Mouse (Mus musculus) cerebellum, adult (tissue): ENCODE measurements around the gene Sash1.

Source experiments
- ATAC-seq: cut with Nextera tagmentation; 2 replicates; pipeline ENCODE4 v1.9.2; 2017; ENCODE audit warnings: mild to moderate bottlenecking, moderate library complexity, mixed read lengths; ENCODE audit not compliant: insufficient number of reproducible peaks, low FRiP score, low TSS enrichment

The Sash1 gene

DNA sequence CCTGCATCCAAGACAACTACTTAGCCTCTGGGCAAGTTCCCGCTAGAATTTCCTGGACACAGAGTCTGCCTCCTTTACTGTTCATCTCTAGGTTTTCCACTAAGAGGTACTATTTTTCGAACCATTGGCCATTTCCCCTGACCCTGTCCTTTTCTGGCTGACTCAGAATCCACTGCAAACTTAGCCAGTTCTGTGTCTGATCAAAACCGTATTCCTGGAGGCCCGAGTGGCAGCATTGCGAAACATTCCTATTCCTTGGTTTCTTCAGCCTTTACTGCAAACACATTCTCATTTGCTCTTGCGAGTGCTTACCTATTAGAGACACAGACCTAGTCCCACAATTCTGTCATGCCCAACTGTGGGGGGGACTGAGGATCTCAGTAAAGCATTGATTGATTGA, 17.2 kb upstream of the Sash1 start:
- ATAC-seq = no peak

DNA sequence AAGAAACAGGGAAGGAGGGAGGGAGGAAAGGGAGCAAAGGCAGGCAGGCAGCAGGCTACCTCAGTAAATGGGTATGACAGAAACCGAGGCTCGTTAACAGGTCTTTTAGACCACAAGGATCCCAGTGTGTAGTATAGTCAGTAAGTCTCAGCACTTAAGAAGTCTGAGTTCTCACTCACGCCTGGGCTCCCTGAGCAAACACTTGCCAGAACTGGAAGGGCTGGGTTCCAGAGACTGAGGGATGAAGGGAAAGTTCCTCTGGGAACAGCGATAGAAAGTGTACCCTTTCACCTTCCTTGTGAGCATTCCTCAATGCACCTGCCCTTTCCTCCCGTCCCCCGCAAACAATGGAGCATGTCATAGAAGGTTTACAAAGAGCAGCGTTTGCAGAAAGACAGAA, 16.5 kb upstream of the Sash1 start:
- ATAC-seq = no peak

DNA sequence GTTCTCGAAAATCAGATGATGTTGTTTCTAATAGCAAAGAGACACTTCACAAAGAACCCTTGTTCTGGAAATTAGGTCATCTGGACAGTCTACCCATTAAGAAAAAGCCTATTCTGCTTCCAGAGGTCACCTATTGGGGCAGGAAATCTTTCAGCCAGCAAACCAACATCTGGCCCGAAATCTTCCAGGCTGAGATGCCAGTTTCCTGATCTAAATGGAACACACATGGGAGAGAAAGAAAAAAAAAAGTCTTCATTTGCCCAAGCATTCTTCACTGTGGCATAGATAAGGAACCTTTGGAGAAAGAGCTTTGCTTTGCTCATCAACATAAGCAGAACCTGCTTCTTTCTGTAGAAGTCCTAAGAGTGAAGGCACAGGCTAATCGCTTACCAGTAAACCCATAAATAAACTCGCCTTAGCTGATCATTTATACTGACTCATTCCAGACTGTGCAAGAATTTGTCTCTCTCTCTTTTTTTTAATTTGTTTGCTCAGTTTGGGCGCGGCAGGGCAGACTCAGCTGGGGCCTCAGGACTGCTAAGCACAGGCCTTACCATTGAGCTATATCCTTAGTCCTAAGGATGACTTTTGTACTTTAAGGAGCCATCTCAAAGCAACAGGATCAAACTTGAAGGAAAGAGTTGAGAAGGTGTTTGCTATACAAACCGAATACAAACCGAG, 13.1 kb upstream of the Sash1 start:
- ATAC-seq = no peak

DNA sequence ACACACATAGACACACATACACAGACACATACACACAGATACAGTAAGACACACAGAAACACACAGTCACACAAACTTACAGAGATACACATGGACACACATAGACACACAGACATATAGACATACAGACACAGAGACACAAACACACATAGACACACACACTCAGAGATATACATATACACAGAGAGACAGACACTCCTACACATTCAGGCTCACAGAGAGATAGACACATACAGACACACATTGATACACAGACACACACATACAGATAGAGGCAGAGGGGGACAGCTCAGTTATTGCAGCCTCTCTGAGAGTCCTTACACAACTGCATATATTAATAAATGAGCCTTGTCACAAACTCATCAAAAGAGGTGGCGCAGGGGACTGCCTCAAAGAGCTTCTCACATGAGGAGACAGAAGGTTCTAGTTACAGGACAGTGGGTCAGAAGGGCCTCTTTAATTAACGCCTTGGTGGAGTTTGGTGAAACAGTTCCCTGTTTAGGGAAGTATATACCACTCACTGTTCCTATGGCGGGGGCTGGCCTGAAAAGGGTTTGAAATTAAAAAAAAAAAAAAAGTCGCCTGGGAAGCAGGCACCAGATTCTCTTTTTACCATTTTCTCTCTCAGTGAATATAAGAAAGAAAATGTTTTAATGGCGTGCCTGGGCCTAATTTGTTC, 12.4 kb upstream of the Sash1 start:
- ATAC-seq = no peak

DNA sequence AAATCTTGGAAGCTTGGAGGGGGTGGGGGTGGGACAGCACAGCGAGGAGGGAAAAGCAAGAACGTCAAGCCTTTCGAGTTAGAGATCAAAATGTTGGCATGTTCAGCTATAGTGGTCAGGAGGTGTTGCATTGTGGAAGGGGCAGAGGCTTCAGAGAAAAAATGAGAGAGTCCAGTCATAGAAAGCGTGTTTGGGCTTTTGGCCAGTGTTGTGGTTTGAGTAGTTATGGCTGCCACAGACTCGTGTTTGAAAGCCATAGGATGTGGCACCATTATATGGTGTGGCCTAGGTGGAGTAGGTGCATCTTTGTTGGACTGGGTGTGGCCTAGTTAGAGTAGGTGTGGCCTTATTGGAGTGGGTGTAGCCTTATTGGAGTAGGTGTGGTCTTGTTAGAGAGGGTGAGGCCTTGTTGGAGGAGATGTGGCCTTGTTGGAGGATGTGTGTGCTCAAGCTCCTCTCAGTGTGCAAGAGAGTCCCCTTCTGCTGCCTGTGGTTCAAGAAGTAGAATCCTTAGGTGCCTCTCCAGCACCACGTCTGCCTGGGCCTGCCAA, 9.2 kb upstream of the Sash1 start:
- ATAC-seq = no peak

DNA sequence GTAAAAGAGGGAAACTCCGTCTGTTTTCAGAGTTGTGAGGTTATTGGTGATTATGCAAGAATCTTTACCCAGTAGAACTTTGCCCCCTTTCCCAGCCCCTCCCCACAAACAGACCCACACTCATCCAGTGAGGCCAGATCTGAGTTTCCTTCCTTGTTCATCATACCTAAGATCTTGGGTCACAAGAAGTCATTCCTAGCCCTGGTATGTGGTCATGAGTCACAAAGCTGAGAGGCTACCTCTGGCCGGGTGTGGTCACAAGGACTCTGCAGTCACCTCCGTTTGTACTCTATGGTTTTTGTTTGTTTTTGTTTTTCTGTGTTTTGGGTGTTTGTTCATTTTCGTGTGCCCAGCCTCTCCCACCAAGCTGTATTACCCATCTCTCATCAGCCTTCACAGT, 4.6 kb upstream of the Sash1 start:
- no peak for ATAC-seq

DNA sequence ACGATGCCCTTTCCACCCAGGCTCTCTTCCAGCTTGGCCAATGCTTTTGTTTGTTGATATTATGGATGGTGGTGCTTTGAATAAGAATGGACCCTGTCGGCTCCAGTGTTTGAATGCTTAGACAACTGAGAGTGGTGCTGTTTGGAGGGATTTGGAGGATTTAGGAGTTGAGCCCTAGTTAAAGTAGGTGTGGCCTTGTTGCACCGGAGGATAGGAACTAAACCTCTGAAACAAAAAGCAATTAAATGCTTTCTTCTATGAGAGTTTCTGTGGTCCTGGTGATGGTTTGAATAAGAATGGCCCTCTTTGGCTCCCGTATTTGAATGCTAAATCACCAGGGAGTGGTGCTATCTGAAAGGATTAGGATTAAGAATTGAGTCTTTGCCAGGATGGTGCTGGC, 3.5 kb upstream of the Sash1 start:
- no peak for ATAC-seq

DNA sequence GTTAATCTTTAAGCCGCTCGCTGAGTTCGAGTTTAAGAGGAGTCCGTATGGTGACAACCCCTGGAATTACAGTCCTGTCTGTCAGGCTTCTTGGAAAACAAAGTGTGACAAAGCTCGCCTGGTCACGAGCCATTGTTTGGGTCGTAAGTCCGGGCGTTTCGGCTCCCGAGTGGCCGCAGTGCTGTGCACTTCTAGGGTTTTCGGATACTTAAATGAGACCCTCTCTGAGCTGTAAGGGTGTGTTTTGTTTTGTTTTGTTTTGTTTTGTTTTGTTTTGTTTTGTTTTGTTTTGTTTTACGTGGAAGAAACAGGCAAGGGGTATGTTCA, 621 bp upstream of the Sash1 start:
- ATAC-seq = no peak

DNA sequence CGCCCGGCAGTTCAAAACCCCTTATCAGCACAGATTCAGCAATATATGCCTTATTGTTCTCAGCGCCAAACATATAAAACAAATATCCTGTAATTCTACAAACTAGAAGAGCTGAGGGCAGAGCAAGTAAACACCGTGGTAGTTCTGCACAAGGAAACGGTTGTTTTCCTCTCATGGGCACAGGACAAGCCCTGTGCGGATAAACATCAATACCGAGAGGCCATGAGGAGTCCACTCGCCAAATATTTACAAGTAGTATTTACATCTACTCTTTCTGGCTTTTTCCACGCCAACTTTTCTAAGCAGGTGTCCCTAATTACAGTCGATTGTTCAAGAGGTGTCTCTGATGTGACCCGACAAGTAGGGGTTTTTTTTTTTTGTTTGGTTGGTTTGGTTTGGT, 669 bp downstream of the Sash1 start:
- no peak for ATAC-seq

DNA sequence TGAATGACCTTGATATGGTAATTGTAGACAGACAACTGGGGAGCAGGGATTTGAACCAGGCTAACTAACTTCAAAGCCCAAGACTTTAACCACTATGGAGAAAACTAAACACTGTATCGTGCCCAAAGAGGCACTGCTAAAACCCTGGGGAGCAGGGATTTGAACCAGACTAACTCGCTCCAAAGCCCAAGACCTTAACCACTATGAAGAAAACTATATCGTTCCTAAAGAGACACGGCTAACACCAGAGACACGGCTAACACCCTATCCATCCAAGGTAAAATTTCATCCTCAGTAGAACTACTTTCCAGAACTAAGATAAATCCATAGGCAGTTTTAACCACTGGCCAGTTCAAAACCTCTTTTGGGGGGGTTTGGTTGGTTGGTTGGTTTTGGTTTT, 1.3 kb downstream of the Sash1 start:
- no peak for ATAC-seq

DNA sequence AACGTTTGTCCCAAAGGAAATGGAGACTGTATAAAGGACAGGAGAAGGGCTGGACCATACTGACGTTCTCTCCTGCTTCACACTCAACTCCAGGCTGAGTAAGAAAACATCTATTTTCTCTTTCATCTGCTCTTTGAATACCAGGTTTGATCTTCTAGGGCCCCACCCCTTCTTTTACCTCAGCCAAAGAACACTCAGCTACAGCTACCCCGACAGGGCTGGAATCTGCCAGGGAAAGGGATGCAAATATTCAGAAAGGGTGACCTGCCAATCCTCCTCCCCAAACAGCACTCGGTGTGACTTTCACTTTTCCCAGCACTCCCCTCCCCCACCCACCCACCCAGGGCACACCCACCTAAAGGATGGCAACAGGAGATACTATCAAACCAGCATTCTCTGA, 2.2 kb downstream of the Sash1 start:
- ATAC-seq = no peak

DNA sequence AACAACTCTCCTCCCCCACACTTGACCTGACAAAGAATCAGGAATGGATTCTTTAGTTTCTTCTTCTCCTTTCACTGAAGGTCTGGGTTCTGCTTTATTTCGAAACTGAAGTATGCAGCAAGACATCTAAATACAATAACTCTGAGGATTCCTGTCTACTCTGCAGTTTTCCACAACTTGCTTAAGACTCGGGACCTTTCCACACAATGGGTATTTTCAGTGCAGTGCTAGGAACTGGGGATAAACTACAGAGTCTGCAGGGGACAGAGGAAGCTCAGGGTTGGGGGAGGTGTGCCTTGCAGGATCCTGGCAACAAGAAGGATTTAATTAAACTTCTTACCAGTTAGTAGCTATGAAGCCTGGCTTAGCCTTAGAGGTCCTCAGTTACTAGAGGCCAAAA, 4.1 kb downstream of the Sash1 start:
- no peak for ATAC-seq

DNA sequence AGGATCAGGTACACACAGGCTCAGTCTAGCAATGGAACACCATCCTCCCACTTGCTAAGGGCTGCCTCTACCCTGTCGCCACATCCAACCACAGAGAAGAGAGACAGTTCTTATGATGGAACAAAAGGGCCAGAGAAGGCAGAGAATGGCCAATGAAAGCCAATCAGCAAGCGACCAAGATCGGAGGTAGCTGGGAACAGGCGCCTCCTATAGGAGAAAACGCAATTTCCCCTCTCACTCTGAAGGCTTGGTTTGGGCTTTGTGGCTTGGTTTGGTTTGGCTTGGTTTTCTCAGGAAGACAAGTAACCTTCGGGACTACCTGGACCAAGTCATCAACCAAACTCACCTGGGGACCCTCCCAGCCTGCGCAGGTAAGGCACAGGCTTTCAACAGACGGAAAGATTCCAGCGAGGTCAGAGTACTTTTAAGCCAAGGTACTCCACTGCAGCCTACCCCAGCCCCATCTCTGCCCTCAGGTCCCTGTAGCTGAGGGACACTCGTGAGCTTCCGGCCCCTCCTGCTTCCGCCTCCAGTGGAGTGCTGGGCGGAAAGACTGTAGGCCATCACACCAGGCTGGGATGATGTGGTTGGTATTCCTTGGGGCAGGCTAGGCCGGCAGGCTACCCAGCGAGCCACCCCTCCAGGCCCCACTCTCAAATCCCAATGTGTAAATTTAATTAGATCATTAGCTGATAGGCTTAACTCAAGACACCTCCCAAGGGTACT, 4.8 kb downstream of the Sash1 start:
- ATAC-seq = no peak

DNA sequence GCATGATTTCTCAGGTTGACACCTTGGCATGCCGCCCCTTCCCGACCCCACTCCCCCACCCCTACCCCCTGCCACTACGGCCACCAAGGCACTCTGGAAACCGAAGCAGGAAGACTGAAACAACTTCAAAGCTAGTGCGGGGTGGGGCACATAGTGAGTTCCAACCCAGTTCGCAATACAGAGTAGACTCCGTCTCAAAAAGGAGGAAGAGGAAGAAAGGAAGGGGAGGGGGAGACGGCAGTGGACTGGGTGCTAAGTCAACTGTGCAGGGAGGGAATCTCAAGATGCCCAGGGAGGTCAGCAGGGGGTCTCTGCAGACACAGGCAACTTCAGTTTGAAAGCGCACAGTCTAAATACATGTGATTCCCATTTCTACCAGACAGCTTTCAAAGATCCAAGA, 7.0 kb downstream of the Sash1 start:
- ATAC-seq = no peak

DNA sequence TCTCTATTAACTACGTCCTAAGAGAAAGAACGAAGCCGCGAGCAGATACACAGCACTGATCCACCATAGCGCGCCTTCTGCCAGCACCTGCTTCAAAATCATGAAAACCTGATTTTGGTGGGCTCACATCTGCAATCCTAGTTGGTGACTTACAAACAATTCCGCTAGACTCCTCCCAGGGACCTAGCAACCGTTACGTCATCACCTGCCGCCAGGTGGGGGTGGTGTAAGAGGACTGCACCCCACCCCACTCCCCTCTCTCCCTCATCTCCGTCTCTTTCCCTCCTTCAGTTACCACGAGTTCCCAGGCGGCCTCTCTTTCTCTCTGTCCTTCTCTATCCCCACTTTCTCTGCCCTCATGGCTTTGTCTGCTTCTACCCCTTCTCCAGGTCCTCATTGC, 7.5 kb downstream of the Sash1 start:
- no peak for ATAC-seq

DNA sequence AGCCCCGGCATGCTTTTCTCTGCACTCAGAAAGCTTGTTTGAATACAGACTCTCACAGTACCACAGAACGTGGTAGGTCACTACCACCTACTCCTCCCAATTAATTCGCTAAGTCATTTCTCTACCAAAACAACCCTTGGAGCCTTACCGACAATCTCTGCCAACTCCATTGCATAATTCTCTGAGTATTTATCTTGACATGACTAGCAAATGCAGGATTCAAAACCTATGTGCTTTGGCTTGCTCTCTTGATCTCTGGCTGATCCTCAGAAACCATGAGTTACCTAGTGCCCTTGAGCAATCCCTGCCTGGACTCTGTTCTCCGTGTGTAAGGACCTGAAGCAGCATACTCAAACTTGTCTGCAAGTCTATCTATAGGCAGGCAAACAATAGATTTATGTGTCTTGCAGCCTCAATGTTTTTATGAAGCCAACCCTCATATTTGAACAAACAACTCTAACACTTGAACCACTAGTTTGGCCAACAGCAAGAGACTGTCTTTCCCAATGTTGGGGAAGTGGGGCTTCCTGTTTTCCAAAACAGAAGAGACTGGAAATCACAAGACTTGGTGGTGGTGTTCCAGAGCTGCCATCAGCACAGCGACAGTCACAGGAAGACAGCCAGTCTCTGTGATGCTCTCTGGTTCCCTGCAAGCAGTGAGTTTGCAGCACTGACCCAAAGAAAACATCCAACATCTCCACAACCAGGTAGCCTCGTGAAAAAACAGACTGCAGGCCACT, 12.1 kb downstream of the Sash1 start:
- no peak for ATAC-seq

DNA sequence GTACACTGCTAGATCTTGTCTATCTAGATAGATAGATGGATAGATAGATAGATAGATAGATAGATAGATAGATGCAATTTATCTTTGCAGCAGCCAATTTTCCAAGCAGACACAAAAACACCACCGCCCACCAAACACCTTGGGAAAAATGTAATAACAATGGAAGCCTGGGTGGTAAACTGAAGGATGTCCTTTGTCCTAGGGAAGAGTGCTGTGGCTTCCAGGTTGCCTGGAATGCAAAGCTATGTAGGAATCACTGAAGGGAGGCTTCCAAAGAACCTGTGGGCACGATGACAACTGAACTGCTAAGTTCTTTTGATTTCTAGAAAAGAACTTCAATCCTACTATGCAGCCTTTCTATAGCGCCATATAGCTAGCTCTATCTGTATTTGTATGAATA, 13.1 kb downstream of the Sash1 start:
- ATAC-seq = no peak

DNA sequence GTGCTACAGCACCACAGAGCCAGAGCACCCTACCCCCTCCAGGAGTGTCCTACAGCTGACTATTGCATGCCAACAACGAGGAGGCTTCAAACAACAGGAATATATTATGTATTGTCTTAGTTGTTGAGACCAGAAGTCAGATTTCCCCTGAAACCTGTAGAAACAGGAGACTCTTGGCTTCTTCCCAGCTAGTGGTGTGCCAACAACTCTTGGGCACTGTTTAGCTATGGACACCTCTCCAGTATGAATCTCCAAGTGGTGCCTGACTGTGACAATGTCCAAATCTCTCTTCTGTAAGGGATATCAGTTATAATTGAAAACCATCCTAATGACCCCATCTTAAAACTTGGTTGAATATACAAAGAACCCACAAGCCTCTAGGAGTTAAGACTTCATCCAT, 13.9 kb downstream of the Sash1 start:
- ATAC-seq = no peak

DNA sequence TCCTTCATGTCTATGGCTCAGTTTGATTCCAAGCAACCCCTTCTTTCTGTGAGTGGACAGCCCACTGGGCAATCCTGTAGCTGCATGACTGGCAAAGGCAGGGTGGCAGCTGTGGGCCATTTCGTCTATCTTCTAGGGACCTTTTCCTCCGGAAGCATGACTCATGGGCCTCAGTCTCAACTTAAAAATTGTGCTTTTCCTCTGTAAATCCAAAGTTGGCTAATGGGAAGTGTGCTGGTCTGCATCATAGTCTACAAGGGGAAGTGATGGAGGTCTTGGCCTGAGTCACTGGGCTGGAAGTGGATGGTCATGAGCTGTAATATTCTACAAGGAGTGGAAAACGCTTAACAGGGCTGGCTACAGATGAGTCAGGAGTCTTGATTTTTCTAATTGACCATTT, 15.5 kb downstream of the Sash1 start:
- no peak for ATAC-seq

DNA sequence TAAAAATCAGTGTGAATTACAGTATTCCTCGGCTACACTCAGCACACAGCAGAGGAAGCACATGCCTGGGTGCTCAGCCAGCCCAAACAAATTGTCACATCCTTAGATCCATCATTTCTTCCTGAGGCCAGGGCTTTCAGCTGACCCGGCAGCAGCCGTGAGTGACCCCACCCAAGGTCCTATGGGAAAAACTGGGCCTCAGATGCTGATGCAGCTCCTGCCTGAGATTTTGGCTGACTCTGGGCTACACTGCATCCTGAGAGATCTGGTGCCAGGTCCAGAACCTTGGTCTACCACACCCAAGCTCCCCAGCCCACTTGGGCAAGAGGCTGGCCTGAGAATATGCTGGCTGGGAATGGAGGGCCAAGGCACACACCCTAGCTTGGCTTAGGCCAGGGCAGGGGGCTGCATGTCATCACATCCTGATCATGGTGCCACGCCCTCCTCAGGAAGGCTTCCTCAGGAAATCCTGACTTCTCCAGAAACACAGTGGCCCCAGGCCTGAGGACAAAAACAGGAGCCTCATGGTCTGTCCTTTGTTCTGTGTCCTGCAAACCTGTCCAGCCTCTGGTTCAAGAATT, 19.7 kb downstream of the Sash1 start:
- ATAC-seq = no peak

DNA sequence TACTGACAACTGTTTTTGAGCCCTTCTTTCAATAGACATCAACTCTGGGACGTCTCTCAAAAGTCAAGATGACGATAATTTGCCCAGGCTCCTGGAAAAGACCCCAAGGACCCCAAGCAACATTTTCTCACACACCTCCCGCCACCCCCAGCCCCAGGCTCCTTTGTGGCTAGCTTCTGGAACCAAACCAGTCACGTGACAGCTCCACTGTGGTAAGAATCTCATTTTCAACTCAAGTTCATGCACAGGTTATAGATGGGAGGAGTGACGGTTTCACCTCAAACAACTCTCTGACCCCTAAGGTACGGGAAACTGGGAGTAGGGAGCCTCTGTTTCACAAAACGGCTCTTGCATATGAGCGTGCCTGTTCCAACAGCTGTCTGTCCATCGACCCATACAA, 25.2 kb downstream of the Sash1 start:
- no peak for ATAC-seq
